Mouse (Mus musculus) frontal cortex, adult 2 months (tissue): ENCODE results near the gene Il1rl2. TPM values are rescaled to one million over a fixed set of nuclear protein-coding genes. Genes with fewer than 3 reads are reported as not detected.
A peak's percentile ranks its signal among the peaks of the same experiment; 100 is the strongest.

Source experiments
- DNase-seq, 2 experiments: peaks; one replicate each; pipeline ENCODE4 v3.0.0; 2022; ENCODE audit warnings: low spot score in 1 of 2; ENCODE audit errors: extremely low spot score in 1 of 2
- polyA plus RNA-seq: library from polyadenylated mRNA; depleted of rRNA; stranded (reverse); fragments of >200 nt; gene quantifications from 2 replicates; pipeline ENCODE4 v1.2.3, GENCODE M21; 2012

Il1rl2 gene
- polyA plus RNA-seq, 1 experiment: 0.88 TPM

DNA sequence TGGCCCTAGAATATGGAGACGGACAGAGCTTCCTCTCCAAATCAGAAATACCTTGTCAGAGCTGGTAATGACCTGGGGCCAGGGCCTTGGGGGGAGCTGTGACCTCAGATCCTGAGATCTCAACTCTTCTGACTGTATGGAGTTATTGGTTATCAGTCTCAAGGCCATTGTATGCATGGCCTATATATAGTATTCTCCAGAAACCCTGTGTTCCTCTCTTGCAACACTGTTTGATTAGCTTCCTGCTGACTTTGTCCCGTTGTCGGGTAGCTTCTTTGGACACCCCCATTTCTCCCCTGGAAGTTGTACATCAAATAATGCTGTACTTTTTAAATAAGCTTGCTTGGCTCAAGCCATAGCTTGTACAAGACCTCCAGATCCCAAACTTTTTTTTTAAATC, 1.9 kb upstream of the Il1rl2 start:
- DNase-seq: no peak

DNA sequence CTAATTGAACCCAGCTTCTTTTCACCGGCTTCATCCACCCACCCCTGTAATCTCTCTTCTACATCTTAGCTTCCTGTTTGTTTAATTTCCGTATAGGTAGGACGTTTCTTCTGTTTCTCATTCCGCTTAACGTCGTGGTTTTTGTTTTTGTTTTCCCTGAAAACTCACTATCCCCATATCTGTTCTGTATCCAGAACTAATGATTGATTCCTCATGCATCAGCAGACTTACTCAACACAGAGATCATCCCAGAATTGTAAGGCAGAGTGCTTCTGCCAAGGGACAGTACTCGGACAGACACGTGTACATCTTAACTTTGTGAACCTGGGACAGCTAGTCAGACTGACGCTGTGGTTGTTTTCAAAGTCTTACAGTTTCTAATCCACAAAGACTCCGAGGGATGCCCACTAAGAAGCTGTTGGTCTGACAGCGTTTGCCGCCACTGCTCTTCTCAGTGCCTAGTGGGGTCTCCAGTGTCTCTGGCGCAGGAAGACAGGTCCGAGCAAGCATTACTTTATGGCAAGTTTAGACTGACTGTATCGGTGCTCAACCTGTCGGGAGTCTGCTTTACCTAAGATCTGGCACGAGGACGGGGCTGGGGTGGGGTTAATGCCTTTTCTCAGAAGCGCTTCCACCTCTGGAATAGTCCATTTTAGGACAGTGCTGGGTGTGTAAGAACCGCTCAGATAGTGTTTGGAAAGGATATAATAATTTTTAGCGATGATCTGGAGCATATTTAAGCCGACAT, 719 bp downstream of the Il1rl2 start:
- DNase-seq: no peak

DNA sequence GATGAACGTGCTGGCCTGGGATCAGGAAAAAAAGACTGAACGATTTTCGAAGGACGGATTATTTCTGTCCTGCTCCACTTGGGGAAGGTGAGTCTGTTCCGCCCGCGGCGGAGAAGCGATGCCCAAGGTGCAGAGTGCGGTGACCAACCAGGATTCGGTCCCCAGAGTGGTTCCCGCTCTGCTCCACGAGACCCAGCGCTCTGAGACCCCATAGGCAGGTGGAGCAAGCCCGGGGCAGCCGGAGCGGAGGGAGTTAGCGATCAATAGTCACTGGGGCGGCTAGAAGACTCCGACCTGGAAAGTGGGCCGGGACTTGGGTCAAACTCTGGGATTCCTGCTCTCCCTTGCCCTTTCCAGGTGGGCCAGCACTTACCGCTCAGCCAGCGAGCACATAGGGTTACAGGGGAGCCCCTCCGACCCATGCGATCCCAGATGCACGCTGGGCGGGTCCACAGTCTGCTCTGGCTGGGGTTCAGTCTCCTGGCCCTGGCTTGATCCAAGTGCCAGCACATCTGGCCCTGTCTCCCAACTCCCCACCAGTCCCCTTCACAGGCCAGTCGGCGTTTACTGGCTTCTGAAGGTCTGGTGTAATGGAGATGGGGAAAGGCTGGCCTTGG, 1.4 kb downstream of the Il1rl2 start:
- DNase-seq: no peak

DNA sequence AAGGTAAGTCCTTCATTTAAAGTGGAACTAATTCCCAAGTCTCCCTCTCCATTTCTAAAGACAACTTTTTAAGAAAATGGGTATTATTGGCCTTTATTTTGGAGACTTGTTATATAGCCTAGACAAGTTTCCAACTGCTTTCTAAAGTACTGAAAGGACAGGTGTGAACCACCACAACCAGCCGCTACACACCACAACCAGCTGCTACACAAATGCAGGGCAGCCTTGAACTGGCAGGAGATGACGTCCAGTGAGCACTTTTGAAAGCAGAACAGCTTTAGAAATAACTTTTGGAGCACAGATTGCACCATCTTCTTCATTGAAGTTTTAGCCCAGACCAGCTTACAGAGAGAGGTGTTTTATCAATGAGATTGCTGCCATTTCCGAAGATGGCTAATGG, 3.2 kb downstream of the Il1rl2 start:
- DNase-seq: no peak

DNA sequence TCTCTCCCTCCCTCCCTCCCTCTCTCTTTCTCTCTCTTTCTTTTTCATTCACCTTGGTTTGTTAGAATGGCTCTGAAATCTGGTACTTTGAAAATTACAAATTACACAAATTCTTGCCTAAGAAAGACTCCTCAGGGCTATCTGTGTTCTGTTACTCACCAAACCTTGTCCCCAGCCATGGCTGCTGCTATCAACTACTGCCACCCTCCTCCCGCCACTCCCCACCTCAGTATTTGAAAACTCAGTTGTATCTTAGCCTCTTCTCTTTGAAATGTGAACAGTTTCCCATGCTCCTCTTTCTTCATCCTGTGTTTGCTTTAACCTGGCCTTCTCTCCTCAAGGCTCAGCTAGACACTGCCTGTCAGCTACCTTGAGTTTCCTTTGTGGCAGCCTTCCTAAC, 5.1 kb downstream of the Il1rl2 start:
- no peak for DNase-seq

DNA sequence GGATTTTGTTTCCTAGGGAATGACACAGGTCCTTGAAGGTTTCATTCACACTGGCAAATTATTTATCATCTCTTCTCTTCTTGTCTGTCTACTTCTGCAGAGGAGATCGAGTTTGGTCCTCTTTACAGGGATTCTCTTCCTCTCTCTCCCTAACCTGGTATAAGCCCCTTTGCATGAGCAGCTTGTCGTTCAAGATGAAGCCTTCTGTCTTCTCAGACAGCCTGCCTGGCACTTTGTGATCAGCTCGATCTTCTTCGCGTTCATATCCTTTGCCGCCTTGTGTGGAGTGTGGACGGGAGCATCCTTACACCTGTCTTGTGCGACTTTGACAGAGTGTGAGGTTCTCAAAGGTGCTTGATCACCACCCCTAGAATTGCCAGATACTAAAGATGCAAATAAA, 5.8 kb downstream of the Il1rl2 start:
- no peak for DNase-seq

DNA sequence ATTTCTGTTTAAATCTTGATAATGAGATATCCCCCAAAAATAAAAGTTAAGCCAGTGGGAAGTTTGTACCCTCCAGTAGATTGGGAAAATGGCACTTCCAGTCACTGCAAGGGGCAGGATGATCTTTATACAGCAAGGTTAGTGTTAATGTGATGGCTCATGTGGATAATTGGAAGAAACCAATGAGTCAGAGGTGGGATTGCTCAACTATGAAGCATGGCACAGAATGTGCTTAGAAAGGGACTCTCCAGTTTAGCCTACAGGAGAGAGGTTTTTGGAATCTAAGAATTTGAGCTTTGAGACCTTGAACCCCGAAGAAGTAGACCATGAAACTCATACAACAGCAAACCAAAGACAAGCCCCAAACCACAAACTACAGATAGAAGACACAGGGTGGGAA, 14.9 kb downstream of the Il1rl2 start:
- DNase-seq: no peak

DNA sequence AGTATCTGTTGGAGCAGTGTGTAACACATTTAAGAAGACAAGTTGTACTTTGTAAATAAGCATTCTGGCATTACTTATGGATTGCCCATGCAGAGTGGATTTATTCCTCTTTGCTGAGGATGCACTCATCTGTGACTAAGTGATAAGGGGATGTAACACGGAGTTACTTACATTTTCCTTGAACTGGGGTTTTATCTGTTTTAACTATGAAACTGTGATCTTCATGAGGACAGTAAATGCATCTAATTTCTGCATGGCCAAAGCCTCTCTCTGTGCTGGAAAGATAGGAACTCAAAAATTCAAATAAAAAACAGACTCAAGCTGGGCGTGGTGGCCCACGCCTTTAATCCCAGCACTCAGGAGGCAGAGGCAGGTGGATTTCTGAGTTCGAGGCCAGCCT, 15.7 kb downstream of the Il1rl2 start:
- no peak for DNase-seq

DNA sequence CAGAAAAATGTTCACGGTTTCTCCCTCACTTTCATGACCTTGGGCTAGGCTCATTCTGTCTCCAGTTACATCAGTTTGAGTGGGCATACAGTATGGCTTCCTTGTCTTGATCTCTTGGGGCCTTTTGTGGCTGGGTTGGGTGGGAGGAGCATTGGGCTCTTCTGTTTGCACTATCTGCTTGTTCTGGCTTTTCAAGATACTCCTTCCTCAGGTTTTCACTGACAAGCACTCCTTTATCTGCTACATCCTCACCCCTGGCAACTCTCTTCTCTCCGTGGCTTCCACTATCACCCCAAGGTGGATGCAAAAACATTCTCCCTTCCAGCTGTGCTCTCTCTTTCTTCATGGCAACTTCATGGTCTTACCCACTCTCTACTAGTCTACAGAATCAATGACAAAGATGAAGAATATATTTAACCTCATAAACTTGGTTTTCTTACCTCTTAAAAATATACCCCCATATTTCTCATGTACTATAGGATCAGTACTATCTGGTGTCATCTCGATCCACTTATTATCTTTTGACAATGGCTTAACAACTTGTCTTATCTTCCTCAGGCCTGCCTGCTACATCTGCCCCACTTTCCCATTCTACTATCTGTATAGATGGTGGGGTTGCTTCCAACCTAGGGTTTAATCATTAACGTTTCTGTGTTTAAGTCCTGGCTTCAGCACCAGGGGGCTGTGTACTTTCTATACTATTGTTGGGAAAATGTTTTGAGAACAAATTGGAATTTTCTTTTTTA, 27.9 kb downstream of the Il1rl2 start:
- no peak for DNase-seq

DNA sequence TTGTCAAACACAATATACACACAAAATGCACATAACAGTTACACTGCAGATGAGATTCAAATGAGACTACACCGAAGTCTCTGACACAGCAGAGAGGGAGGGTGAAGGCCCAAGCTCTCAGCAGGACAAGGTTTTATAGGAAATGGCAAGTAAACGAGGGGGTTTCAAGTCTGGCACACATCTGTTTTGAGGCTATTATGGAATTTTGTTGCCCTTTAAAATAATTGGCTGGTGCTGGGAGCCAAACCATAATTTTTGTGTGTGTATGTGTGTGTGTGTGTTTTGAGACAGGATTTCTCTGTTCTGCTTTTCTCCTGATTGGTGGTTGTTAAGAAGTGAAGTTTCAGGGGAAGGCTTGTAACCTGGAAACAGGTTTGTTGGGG, 28.5 kb downstream of the Il1rl2 start:
- DNase-seq: no peak

DNA sequence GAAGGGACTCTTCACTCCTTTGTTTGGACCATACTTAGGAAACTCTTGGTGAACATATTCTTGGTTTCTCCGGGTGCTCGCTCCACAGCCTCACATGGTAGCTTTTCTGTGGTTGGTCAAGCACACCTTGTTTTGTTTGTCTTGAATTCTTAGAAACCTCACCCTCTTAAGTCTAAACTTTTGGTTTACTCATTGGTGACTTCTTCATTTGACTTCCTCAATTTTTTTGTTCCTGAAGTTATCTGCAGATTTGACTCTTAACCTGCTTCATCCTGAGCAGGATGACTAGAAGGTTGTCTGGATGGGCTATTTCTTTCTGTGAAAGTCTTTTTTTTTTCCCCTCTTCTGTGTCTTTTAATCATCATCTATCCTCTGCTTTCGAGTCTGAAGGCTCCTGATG, 30.3 kb downstream of the Il1rl2 start:
- no peak for DNase-seq

DNA sequence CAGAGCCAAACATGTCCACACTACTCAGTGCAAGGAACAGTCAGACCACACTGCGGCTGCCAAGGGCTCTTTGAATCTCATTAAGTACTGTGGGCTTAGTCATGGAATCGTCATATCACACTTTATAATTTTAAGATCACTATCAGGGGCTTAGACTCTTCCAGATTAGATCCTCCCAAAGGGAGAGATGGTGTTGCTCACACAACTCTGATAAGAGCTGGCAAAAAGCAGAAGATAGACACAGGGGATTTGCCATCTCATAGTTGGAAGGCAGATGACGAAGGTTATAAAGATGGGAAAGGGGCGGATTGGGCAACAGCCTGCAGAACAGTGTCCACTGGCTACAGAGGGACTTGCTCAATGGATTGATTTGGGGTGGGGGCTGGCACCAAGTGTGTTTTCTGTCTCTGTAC, 31.0 kb downstream of the Il1rl2 start:
- no peak for DNase-seq

DNA sequence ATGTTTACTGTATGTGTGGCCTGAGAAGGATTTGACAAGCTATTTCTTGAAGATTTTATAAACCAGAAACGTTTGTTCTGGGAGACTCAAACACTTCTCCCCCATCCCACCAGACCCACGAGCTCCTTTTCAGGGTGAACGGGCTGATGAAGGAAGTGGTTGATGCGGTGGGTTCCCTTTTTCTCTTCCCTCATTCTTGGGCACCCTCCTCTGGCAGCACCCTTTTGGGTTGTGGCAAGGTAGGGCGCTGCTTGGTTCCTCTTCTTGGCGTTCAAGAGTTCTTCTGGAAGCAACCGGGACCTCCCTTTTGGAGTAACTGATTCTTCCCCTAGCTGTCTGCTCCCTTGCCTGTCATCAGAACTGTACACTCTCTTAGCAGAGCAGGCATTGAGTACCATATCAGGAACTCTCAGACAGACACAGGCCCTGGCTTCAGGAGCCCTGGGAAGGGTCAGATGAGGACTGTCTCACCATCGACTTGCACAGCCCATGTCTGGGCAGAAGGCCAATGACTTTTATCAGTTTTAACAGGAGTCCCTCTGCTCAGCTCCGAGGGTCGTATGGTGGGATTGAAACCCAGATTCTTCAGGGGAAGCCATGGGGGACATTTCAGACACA, 31.6 kb downstream of the Il1rl2 start:
- no peak for DNase-seq

DNA sequence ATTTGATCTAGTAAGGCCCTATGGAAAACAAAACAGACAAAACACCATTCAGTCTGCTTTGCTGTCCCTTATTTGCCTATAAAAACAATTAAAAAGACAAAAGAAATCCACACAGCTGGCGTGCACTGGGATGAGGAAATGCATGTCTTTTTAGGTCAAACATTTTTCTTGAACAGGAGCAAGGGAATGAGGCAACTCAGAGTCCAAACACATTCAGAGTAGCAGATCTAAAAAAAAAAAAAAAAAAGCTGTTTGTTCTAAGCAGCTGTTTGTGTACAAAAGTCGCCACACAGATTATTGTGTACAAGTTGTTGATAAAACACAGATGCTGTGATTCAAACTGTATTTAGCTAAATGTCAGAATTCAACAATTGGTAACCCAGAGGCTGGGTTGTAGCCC, 33.5 kb downstream of the Il1rl2 start:
- DNase-seq: no peak

DNA sequence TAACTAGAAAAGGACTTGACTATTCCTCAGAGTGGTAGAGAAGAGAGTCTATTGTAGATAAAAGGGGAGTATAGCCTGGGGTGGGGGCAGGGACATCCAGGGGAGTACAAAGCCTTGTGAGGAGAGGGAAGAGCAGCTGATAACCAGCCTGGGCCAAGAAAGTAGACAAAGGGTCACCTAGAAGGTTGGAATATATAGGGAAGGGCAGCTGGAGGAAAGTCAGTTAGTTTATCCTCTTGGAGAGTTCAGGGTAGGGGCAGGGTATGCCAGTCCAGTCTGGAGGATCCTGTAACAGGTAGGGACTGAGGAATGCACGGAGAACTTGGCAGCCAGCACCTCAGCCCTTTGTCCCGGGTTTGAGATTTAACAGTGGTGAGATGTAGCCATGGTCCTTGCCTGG, 33.9 kb downstream of the Il1rl2 start:
- no peak for DNase-seq

DNA sequence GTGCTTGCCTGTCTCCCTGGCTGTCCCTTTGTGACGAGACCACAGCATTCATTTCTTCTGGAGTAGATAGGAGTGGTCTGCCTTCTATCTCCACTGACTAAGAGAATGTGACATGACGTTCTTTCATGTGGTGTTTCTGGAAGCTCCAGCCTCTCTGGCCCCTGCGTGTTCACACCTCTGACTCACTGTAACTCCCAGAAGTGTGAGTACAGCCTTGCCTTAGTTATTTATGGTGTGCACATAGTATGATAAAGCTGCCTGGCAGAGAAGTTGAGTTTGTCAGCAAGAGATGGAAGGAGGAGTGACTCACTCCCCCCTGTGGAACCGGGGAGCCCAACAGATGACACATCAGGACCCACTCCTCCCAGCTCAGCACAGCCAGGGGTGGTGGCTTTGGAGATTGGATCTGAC, 34.4 kb downstream of the Il1rl2 start:
- peak; percentile 51 to 74 for DNase-seq

DNA sequence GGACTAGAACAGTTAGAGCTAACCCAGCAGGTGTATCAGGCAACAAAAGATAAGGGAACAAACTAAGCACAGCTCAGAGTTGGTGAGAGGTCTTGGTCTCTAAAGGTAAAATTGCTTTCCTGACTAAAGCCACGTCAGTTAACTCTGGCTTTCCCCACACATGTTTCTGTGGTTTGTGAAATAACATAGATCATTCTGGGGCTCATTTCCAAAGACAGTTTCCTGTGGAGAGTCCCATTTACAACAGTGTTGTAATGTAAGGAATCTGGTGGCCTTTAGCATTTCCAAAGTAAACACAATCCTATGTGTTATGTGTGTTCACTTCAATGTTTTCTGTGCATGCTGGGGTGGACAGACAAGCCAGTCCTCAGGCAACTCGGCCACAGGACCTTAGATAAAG, 35.3 kb downstream of the Il1rl2 start:
- DNase-seq: no peak

DNA sequence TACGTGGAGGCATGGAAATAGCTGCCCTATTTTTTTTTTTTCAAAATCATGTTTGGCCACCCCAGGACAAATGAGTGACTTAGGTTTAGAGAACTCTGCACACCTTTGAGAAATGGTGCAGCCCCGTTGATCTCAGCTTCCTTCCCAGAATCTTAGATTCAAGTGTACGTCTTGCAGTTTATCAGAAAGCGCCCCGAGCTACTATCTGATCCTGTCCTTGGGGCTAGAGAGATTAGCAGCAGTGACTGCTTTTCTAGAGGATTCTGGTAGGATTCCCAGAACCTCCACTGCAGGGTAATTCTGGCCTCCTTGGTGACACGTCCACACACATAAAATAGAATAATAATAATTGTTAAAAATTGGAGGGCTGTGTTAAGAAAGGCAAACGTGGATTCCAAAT, 36.6 kb downstream of the Il1rl2 start:
- DNase-seq: no peak

DNA sequence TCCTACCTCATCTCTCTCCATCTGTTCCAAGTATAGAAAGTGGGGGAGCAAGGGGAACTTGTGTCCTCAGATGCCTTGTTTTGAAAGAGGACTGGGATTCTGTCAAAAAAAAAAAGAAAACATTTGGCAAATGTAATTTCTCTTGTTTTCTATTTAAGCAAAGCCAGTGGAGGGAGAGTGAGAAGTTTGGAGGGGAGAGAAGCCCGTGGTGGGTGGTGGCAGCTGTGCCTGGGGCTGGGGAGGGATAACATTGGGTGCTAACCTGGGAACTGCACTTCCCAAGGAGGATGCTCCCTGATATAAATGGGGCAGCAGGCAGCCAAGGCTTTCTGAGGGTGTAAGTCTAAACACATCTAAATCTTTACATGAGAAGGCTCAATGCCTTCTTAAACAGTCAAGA, 37.2 kb downstream of the Il1rl2 start:
- DNase-seq: peak in 1 of 2 experiments; percentile 25

DNA sequence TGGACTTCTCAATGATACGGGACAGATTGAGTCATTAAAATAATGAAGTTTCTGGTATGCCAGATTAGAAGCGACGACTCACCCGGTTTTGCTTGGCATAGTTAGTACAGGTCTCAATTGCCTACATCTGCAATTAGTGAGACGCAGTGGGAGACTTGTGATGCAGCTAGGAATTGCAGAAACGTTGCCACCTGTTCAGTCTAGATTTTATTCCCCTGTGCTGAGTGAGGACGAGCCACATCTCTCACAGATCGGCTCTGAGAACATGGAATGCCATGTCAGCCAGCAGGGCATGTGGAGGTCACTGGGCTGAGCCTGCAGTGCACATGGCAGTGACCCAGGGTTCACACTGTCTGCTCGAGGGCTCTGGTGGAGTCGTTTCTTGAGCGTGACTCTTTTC, 38.4 kb downstream of the Il1rl2 start:
- DNase-seq: no peak

DNA sequence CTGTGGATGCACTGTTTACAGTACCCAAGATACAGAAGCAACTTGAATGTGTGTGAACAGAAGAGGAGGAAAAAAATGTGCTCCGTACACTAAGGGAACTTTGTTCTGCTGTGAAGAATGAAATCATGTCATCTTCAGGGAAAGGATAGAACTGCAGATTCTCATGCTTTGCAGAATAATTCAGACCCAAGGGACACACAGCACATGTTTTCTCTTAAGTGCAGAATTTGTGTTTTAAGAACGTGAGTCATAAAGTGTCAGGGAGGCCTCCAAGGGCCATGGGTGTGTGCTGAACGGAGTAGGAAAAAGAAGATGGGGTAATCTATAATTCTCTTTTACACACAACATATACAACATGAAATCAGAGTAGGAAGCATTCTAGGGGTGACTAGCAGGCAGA, 48.5 kb downstream of the Il1rl2 start:
- DNase-seq: no peak

DNA sequence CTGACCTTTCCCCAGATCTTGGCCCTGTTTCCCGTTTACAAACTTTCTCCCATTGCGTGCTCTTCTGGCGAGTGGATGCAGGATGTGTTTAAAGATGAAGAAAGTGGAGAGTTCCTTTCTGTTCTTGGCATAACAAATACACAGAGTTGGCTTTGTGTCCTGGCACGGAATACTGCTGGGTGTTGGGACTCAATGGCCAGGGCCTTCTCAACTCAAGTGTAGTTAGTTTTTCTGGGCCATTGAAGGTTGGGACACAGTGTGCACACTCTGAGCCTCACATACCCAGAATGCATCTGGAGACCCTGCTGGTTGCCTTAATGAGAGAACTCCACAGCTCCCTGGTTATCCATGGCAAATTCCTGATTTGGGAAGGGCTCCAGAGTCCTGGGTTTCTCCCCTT, 50.7 kb downstream of the Il1rl2 start:
- DNase-seq: no peak
